Mouse (Mus musculus) adrenal gland, adult 18-20 months (tissue): ENCODE results near the gene Fbh1. TPM values are rescaled to one million over a fixed set of nuclear protein-coding genes. Genes with fewer than 3 reads are reported as not detected.
A peak's percentile ranks its signal among the peaks of the same experiment; 100 is the strongest.

ENCODE experiments used
- DNase-seq, 2 experiments: peaks; one replicate each; pipeline ENCODE4 v3.0.0; 2021 to 2022; ENCODE audit warnings: low spot score in 2 of 2
- long read RNA-seq, 2 experiments: library from polyadenylated mRNA; stranded (forward); transcript quantifications; one replicate each; pipeline ENCODE4 v2.0.0; 2021
- total RNA-seq, 2 experiments: library from RNA; stranded (reverse); gene quantifications; 1 replicate in 1 of 2; 2 replicates in 1 of 2; pipeline ENCODE4 v1.2.3; 2021

The Fbh1 gene
- total RNA-seq: 10 to 100 TPM; 70.2 to 80.3 TPM
- long read RNA-seq, experiment 1, transcript Fbh1-201 (21 exons, 3,567 nt): major isoform, 31 of 94 reads
- long read RNA-seq, experiment 1, partial matches to known transcripts: 3 of 94 reads
- long read RNA-seq, experiment 1, other reads (novel, unspliced or antisense): 60 of 94 reads
- long read RNA-seq, experiment 2, transcript Fbh1-201 (21 exons, 3,567 nt): major isoform, 106 of 259 reads
- long read RNA-seq, experiment 2, partial matches to known transcripts: 20 of 259 reads
- long read RNA-seq, experiment 2, other reads (novel, unspliced or antisense): 133 of 259 reads

- DNase-seq: peak; percentile 100
Observed at GRCm38 (mm10) chr2:11777091-11778068, at the start of gene Fbh1, which contains the start of gene Ankrd16. TSS of gene Fbh1 (minus strand) at chr2:11777582. TSS of gene Ankrd16 (plus strand) at chr2:11777876.

GRCm38 (mm10) chr2:11801299-11801930 is 24.0 kb upstream of the Fbh1 start:
- DNase-seq: no peak

GRCm38 (mm10) chr2:11797930-11798364 is 20.6 kb upstream of the Fbh1 start:
- DNase-seq: no peak

- DNase-seq: no peak
Observed at GRCm38 (mm10) chr2:11794668-11795067, 17.3 kb upstream of the Fbh1 start.

- no peak for DNase-seq
Observed at GRCm38 (mm10) chr2:11784159-11784558, 6.8 kb upstream of the Fbh1 start.

- DNase-seq: peak; percentile 73 to 77
Observed at GRCm38 (mm10) chr2:11778087-11778823, 873 bp upstream of the Fbh1 start.

GRCm38 (mm10) chr2:11776415-11776814 is 967 bp downstream of the Fbh1 start:
- no peak for DNase-seq

GRCm38 (mm10) chr2:11775121-11775520 is 2.3 kb downstream of the Fbh1 start:
- no peak for DNase-seq

- no peak for DNase-seq
Observed at GRCm38 (mm10) chr2:11774426-11774825, 3.0 kb downstream of the Fbh1 start.

- no peak for DNase-seq
Observed at GRCm38 (mm10) chr2:11772401-11772800, 5.0 kb downstream of the Fbh1 start.

GRCm38 (mm10) chr2:11771701-11772100 is 5.7 kb downstream of the Fbh1 start:
- DNase-seq: no peak

GRCm38 (mm10) chr2:11767161-11767545 is 10.2 kb downstream of the Fbh1 start:
- no peak for DNase-seq

GRCm38 (mm10) chr2:11766485-11767160 is 10.8 kb downstream of the Fbh1 start:
- no peak for DNase-seq

- no peak for DNase-seq
Observed at GRCm38 (mm10) chr2:11765694-11766093, 11.7 kb downstream of the Fbh1 start.

- DNase-seq: no peak
Observed at GRCm38 (mm10) chr2:11762541-11762940, 14.8 kb downstream of the Fbh1 start.

- DNase-seq: no peak
Observed at GRCm38 (mm10) chr2:11739516-11740051, 37.8 kb downstream of the Fbh1 start.

- no peak for DNase-seq
Observed at GRCm38 (mm10) chr2:11738794-11739193, 38.6 kb downstream of the Fbh1 start.

GRCm38 (mm10) chr2:11735853-11736252 is 41.5 kb downstream of the Fbh1 start:
- no peak for DNase-seq

GRCm38 (mm10) chr2:11732978-11733377 is 44.4 kb downstream of the Fbh1 start:
- DNase-seq: no peak

- no peak for DNase-seq
Observed at GRCm38 (mm10) chr2:11729091-11729490, 48.3 kb downstream of the Fbh1 start.
